Mouse (Mus musculus): Measurements from ENCODE around the gene Rad50. TPM values are rescaled to one million over a fixed set of nuclear protein-coding genes. Genes with fewer than 3 reads are reported as not detected.
A peak's percentile ranks its signal among the peaks of the same experiment; 100 is the strongest.

The Rad50 gene
- polyA plus RNA-seq, 1 experiment from 2014 or later, result 14.8 TPM

DNA sequence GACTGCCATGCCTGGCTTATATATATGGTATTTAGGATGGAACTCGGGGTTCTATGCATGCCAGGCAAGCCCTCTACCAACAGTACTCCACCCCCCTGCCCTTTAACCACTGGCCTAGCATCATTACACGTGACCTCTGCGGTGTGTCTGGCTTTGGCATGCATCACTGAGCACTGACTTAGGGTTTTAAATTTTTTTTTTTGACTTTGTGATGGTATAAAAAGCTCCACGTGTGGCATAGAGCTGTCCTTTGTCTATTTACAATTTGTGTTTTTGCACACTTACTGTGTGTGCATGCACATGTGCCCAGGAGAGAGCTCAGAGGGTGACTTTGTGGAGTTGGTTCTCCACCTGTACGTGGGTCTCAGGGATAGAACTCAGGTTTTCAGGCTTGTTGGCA lies 63.1 kb downstream of the Rad50 start:
- no peak for ATAC-seq
- H3K9ac ChIP-seq (replicated peaks; ENCODE audit: low read depth, low read length), result no peak overlapping the region
- H3K27ac ChIP-seq (ENCODE audit: low read length), result no peak overlapping the region
- H3K4me2 ChIP-seq (ENCODE audit: low read length), result no peak overlapping the region
- H3K4me1 ChIP-seq (replicated peaks; ENCODE audit: control insufficient read depth, insufficient read depth, low read length), result no peaks in the 10 kb centered on the region
- no peak overlapping the region for H3K4me3 ChIP-seq (replicated peaks; ENCODE audit: low read length)
- no peaks in the 10 kb centered on the region for H3K27me3 ChIP-seq (replicated peaks; ENCODE audit: control insufficient read depth, insufficient read depth, low read length)
- H3K36me3 ChIP-seq (ENCODE audit: control insufficient read depth, insufficient read depth), result no peaks in the 10 kb centered on the region
- 75% methylated on average over 5 of the region's 5 CpGs for WGBS
- H3K9me3 ChIP-seq (ENCODE audit: control insufficient read depth, low read length), result no peaks in the 10 kb centered on the region

GRCm38 (mm10) chr11:53642744-53643279 lies 64.3 kb downstream of the Rad50 start:
- H3K4me1 ChIP-seq (replicated peaks; ENCODE audit: control insufficient read depth, insufficient read depth, low read length), result no peaks in the 10 kb centered on the region
- H3K36me3 ChIP-seq (ENCODE audit: control insufficient read depth, insufficient read depth), result no peaks in the 10 kb centered on the region
- H3K9me3 ChIP-seq (ENCODE audit: control insufficient read depth, low read length), result no peaks in the 10 kb centered on the region
- no peaks in the 10 kb centered on the region; the same call in 1 of the 2 replicates for H3K27me3 ChIP-seq (replicated peaks; ENCODE audit: control insufficient read depth, insufficient read depth, low read length)
- no peak overlapping the region for H3K9ac ChIP-seq (replicated peaks; ENCODE audit: low read depth, low read length)
- no peak overlapping the region for H3K4me3 ChIP-seq (replicated peaks; ENCODE audit: low read length)
- ATAC-seq, result no peak
- 72% methylated on average over 12 of the region's 12 CpGs for WGBS
- H3K27ac ChIP-seq (ENCODE audit: low read length), result no peak overlapping the region
- H3K4me2 ChIP-seq (ENCODE audit: low read length), result no peak overlapping the region

DNA sequence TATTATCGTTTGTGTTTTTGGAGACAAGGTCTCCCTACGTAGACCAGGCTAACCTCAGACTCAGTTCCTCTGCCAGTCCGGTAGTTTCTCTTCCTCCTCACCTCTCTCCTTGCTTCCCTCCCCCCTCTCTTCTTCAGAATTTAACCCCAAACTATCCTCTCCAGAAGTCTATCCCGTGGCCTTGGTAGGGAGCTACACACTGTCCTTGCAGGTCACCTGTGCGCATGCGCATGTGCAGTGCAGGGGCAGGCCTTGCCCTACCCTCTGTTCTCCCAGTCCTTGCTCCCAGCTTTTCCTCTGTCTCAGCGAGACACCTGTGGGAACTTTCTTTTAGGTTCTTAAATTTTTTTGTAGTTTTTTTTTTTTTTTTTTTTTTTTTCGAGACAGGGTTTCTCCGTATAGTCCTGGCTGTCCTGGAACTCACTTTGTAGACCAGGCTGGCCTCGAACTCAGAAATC lies 69.3 kb downstream of the Rad50 start:
- Histone ChIP-seq H3K9me3 (ENCODE audit: control insufficient read depth, low read length) (no peaks in the 10 kb centered on the region), H3K27me3 (replicated peaks; ENCODE audit: control insufficient read depth, insufficient read depth, low read length) (peaks cover 6% of the 10 kb centered on the region; the same call in 1 of the 2 replicates), H3K4me1 (replicated peaks; ENCODE audit: control insufficient read depth, insufficient read depth, low read length) (peaks cover 6% of the 10 kb centered on the region), H3K36me3 (ENCODE audit: control insufficient read depth, insufficient read depth) (no peaks in the 10 kb centered on the region), H3K4me2 (ENCODE audit: low read length) (no peak overlapping the region), H3K27ac (ENCODE audit: low read length) (no peak overlapping the region), H3K4me3 (replicated peaks; ENCODE audit: low read length) (no peak overlapping the region), H3K9ac (replicated peaks; ENCODE audit: low read depth, low read length) (no peak overlapping the region)
- 83% methylated on average over 10 of the region's 10 CpGs for WGBS
- ATAC-seq, result no peak

DNA sequence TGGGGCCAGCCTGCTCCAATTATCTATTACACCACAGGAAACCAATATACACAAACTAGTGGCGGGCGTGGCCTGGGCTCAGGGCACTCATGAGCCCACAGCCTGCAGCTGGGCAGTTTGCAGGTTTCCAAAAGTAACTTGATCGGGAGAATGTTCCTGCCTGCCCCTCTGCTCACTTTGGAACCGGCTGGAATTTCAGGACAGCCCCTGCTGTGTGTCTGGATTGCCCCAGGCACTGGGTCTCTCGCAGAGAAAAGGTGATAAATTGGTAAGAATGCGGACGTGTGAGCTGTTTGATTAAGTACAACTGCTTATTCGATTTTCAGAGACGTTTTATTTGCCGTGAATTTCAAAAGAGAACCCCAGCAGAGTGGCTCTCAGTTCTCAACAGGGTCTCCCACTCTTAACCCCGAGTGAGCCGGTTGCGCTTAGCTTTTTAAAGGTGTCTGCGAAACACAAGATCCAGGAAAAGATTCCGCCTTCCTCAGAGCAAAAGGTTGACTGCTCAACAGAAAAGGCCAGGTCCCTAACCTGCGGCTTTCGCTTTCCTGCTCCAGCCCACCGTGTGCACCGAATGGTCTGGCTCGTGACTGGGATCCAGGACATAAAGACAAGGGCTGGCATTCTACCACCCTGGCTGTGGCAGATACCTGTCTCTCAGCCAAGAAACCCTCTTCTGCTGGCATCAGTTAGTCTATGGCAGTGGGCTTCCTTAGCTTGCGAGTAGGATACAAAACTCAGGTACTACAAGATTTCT lies 69.9 kb downstream of the Rad50 start:
- 23% methylated on average over 21 of the region's 21 CpGs for WGBS
- ATAC-seq, result no peak

GRCm38 (mm10) chr11:53636183-53636646 lies 70.9 kb downstream of the Rad50 start:
- no peak for ATAC-seq
- no peaks in the 10 kb centered on the region for H3K9me3 ChIP-seq (ENCODE audit: control insufficient read depth, low read length)
- 3% methylated on average over 36 of the region's 40 CpGs for WGBS
- peaks cover 6% of the 10 kb centered on the region for H3K4me1 ChIP-seq (replicated peaks; ENCODE audit: control insufficient read depth, insufficient read depth, low read length)
- H3K4me2 ChIP-seq (ENCODE audit: low read length), result peak overlapping the region; percentile 63
- H3K9ac ChIP-seq (replicated peaks; ENCODE audit: low read depth, low read length), result peak overlapping the region; percentile 48
- H3K36me3 ChIP-seq (ENCODE audit: control insufficient read depth, insufficient read depth), result no peaks in the 10 kb centered on the region
- H3K4me3 ChIP-seq (replicated peaks; ENCODE audit: low read length), result peak overlapping the region; percentile 39
- peaks cover 6% of the 10 kb centered on the region; the same call in 1 of the 2 replicates for H3K27me3 ChIP-seq (replicated peaks; ENCODE audit: control insufficient read depth, insufficient read depth, low read length)
- H3K27ac ChIP-seq (ENCODE audit: low read length), result no peak overlapping the region

More for the DNA sequence above, 69.9 kb downstream of the Rad50 start:
- Histone ChIP-seq H3K27ac (ENCODE audit: low read length) (no peak overlapping the region), H3K4me2 (ENCODE audit: low read length) (no peak overlapping the region), H3K27me3 (replicated peaks; ENCODE audit: control insufficient read depth, insufficient read depth, low read length) (peaks cover 6% of the 10 kb centered on the region; the same call in 1 of the 2 replicates), H3K9me3 (ENCODE audit: control insufficient read depth, low read length) (no peaks in the 10 kb centered on the region), H3K4me1 (replicated peaks; ENCODE audit: control insufficient read depth, insufficient read depth, low read length) (peaks cover 6% of the 10 kb centered on the region), H3K36me3 (ENCODE audit: control insufficient read depth, insufficient read depth) (no peaks in the 10 kb centered on the region), H3K4me3 (replicated peaks; ENCODE audit: low read length) (no peak overlapping the region), H3K9ac (replicated peaks; ENCODE audit: low read depth, low read length) (no peak overlapping the region)

DNA sequence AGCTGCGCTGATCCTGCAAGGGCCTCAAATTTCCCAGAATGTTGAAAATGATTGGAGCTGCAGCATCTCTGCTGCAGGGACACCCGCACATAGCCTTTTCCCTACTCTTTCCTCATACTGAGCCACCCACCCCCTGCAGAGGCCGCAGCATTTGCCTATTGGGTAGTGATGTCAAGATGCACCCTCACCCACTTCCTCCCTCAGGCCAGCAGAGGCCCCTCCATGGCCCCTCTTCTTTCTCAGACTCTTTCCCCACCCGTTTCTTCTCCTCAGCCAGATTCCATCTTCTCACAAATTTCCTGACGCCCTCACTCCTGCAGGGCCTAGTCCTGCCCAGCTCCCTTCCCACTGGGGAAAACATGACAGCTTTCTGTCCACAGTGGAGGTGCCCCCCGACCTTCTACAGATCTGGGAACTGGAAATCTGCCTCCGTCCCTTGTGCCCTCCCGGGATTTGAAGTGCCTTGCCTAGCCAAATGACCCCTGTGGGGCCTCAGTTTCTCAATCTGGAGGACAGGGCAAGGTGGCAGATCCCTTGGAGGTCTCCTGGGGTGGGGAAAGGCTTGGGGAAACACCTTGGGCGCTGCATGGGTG lies 71.4 kb downstream of the Rad50 start:
- peak overlapping the region; percentile 63 for H3K4me2 ChIP-seq (ENCODE audit: low read length)
- no peaks in the 10 kb centered on the region for H3K9me3 ChIP-seq (ENCODE audit: control insufficient read depth, low read length)
- 48% methylated on average over 9 of the region's 9 CpGs for WGBS
- peaks cover 6% of the 10 kb centered on the region; the same call in 1 of the 2 replicates for H3K27me3 ChIP-seq (replicated peaks; ENCODE audit: control insufficient read depth, insufficient read depth, low read length)
- H3K9ac ChIP-seq (replicated peaks; ENCODE audit: low read depth, low read length), result peak overlapping the region; percentile 48; the same call in 1 of the 2 replicates
- ATAC-seq, result no peak
- no peak overlapping the region for H3K27ac ChIP-seq (ENCODE audit: low read length)
- peaks cover 6% of the 10 kb centered on the region for H3K4me1 ChIP-seq (replicated peaks; ENCODE audit: control insufficient read depth, insufficient read depth, low read length)
- peak overlapping the region; percentile 39 for H3K4me3 ChIP-seq (replicated peaks; ENCODE audit: low read length)
- H3K36me3 ChIP-seq (ENCODE audit: control insufficient read depth, insufficient read depth), result no peaks in the 10 kb centered on the region

GRCm38 (mm10) chr11:53634556-53634955 lies 72.6 kb downstream of the Rad50 start, which contains the start of gene Il13:
Gene Il13 (minus strand): TSS chr11:53634702.
- H3K4me1 ChIP-seq (replicated peaks; ENCODE audit: control insufficient read depth, insufficient read depth, low read length), result peaks cover 6% of the 10 kb centered on the region
- H3K27me3 ChIP-seq (replicated peaks; ENCODE audit: control insufficient read depth, insufficient read depth, low read length), result peaks cover 6% of the 10 kb centered on the region; the same call in 1 of the 2 replicates
- no peak within 1 kb of the TSS for H3K4me2 ChIP-seq (ENCODE audit: low read length)
- ATAC-seq, result no peak
- no peak within 1 kb of the TSS for H3K27ac ChIP-seq (ENCODE audit: low read length)
- no peaks in the 10 kb centered on the region for H3K9me3 ChIP-seq (ENCODE audit: control insufficient read depth, low read length)
- H3K9ac ChIP-seq (replicated peaks; ENCODE audit: low read depth, low read length), result no peak within 1 kb of the TSS
- H3K4me3 ChIP-seq (replicated peaks; ENCODE audit: low read length), result no peak within 1 kb of the TSS
- H3K36me3 ChIP-seq (ENCODE audit: control insufficient read depth, insufficient read depth), result no peaks in the 10 kb centered on the region
- 92% methylated on average over 8 of the region's 8 CpGs for WGBS

- Histone ChIP-seq H3K4me1 (replicated peaks; ENCODE audit: control insufficient read depth, insufficient read depth, low read length) (peaks cover 6% of the 10 kb centered on the region), H3K4me2 (ENCODE audit: low read length) (no peak overlapping the region), H3K27me3 (replicated peaks; ENCODE audit: control insufficient read depth, insufficient read depth, low read length) (peaks cover 6% of the 10 kb centered on the region; the same call in 1 of the 2 replicates), H3K27ac (ENCODE audit: low read length) (no peak overlapping the region), H3K9ac (replicated peaks; ENCODE audit: low read depth, low read length) (no peak overlapping the region), H3K9me3 (ENCODE audit: control insufficient read depth, low read length) (no peaks in the 10 kb centered on the region), H3K36me3 (ENCODE audit: control insufficient read depth, insufficient read depth) (no peaks in the 10 kb centered on the region), H3K4me3 (replicated peaks; ENCODE audit: low read length) (no peak overlapping the region)
- ATAC-seq, result no peak
- WGBS, result 86% methylated on average over 7 of the region's 7 CpGs
These were observed 73.5 kb downstream of the Rad50 start for GRCm38 (mm10) chr11:53633644-53634043.

DNA sequence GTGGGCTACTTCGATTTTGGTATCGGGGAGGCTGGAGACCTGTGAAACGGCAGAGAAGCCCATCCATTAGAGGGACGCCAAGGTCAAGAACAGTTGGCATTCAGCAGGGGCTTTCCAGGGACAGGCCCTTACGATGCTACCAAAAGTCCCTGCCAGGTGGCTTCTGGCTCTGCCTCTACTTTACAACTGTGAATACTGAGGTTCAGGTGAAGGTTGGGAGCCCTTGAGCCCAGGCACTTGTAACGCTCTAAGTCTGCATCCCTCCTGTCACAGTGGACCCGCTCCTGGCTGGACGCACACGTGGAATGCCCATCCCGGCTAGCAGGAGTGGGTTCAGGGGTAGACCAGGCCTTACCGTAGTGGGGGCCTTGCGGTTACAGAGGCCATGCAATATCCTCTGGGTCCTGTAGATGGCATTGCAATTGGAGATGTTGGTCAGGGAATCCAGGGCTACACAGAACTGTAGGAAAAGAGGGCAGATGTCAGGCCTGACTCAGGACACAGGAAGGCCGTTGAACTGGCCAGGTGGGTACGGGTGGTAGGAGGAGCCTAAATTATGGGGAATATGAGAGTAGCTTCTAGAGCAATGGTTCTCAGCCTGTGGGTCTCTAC lies 74.9 kb downstream of the Rad50 start:
- 72% methylated on average over 14 of the region's 14 CpGs for WGBS
- Histone ChIP-seq H3K9me3 (ENCODE audit: control insufficient read depth, low read length) (no peaks in the 10 kb centered on the region), H3K27ac (ENCODE audit: low read length) (no peak overlapping the region)

More for the DNA sequence above, 74.9 kb downstream of the Rad50 start:
- ATAC-seq, result no peak
- H3K4me2 ChIP-seq (ENCODE audit: low read length), result no peak overlapping the region
- 0 out of 2 replicates have a peak, but pooled peaks cover 6% of the 10 kb centered on the region for H3K27me3 ChIP-seq (replicated peaks; ENCODE audit: control insufficient read depth, insufficient read depth, low read length)
- peaks cover 6% of the 10 kb centered on the region for H3K4me1 ChIP-seq (replicated peaks; ENCODE audit: control insufficient read depth, insufficient read depth, low read length)
- no peak overlapping the region for H3K4me3 ChIP-seq (replicated peaks; ENCODE audit: low read length)
- no peaks in the 10 kb centered on the region for H3K36me3 ChIP-seq (ENCODE audit: control insufficient read depth, insufficient read depth)
- no peak overlapping the region for H3K9ac ChIP-seq (replicated peaks; ENCODE audit: low read depth, low read length)
